Mouse (Mus musculus) T-helper 17 cell (primary cell): ENCODE measurements around the gene Fev.

ENCODE experiments used
- in situ Hi-C, 2 experiments: fragments of 300-600 bp; cut with MboI, MseI; formaldehyde crosslinking; loops; 1 replicate in 1 of 2; 2 replicates in 1 of 2; pipeline ENCODE4 v1.15.1; 2025; ENCODE audit warnings: high pct_unique_total_duplicates in 2 of 2

Fev gene

GRCm38 (mm10) chr1:74885369-74886042, at the start of gene Fev:
TSS of gene Fev (minus strand) at chr1:74885419.
- in situ Hi-C loops, result no loop called here

- in situ Hi-C loops, result no loop called here
Observed at GRCm38 (mm10) chr1:74927621-74928296, 42.5 kb upstream of the Fev start.

GRCm38 (mm10) chr1:74926721-74927120, 41.5 kb upstream of the Fev start:
- in situ Hi-C loops, result no loop called here

- in situ Hi-C loops, result no loop called here
Observed at GRCm38 (mm10) chr1:74924464-74924863, 39.2 kb upstream of the Fev start.

- in situ Hi-C loops, result no loop called here
Observed at GRCm38 (mm10) chr1:74915706-74916105, 30.5 kb upstream of the Fev start.

- in situ Hi-C loops, result no loop called here
Observed at GRCm38 (mm10) chr1:74902191-74902590, 17.0 kb upstream of the Fev start.

- in situ Hi-C loops, result no loop called here
Observed at GRCm38 (mm10) chr1:74901686-74902085, 16.5 kb upstream of the Fev start.

GRCm38 (mm10) chr1:74900341-74901285, 15.4 kb upstream of the Fev start:
- in situ Hi-C loops, result no loop called here

GRCm38 (mm10) chr1:74898656-74899431, 13.6 kb upstream of the Fev start:
- in situ Hi-C loops, result loop anchor here (10.0 kb wide), 1 partner anchor 226 kb away; the partner anchor contains the start of gene Nhej1 (in 2 of the 2)

GRCm38 (mm10) chr1:74897976-74898375, 12.8 kb upstream of the Fev start:
- in situ Hi-C loops, result loop anchor here (10.0 kb wide), 1 partner anchor 227 kb away; the partner anchor contains the start of gene Nhej1 (in 2 of the 2)

GRCm38 (mm10) chr1:74894966-74895365, 9.7 kb upstream of the Fev start:
- in situ Hi-C loops, result loop anchor here (10.0 kb wide), 1 partner anchor 230 kb away; the partner anchor contains the start of gene Nhej1 (in 2 of the 2)

GRCm38 (mm10) chr1:74893134-74893855, 8.1 kb upstream of the Fev start, which contains the start of gene Cryba2:
TSS of gene Cryba2 (minus strand) at chr1:74893143.
- in situ Hi-C loops, result loop anchor here (10.0 kb wide), 1 partner anchor 232 kb away; the partner anchor contains the start of gene Nhej1 (in 2 of the 2)

- in situ Hi-C loops, result loop anchor here (10.0 kb wide), 1 partner anchor 232 kb away; the partner anchor contains the start of gene Nhej1 (in 2 of the 2)
Observed at GRCm38 (mm10) chr1:74892351-74893133, 7.3 kb upstream of the Fev start.

GRCm38 (mm10) chr1:74891513-74891912, 6.3 kb upstream of the Fev start:
- in situ Hi-C loops, result loop anchor here (10.0 kb wide), 1 partner anchor 233 kb away; the partner anchor contains the start of gene Nhej1 (in 2 of the 2)

- in situ Hi-C loops, result no loop called here
Observed at GRCm38 (mm10) chr1:74884196-74885141, 750 bp downstream of the Fev start.

GRCm38 (mm10) chr1:74883441-74883840, 1.8 kb downstream of the Fev start:
- in situ Hi-C loops, result no loop called here

GRCm38 (mm10) chr1:74882828-74883227, 2.4 kb downstream of the Fev start:
- in situ Hi-C loops, result no loop called here
